Mouse (Mus musculus): ENCODE measurements at regions not wholly inside any gene's neighbourhood (a gene's known extent, or its start where the extent isn't known, plus 50 kb on each side); places are given as distances from the start of the nearest gene placed in this dataset.
A peak's percentile ranks its signal among the peaks of the same experiment; 100 is the strongest.

- DNase-seq: no peak
These were observed 136.5 kb upstream of the 4930535I16Rik start for GRCm38 (mm10) chr4:124054240-124054760.

DNA sequence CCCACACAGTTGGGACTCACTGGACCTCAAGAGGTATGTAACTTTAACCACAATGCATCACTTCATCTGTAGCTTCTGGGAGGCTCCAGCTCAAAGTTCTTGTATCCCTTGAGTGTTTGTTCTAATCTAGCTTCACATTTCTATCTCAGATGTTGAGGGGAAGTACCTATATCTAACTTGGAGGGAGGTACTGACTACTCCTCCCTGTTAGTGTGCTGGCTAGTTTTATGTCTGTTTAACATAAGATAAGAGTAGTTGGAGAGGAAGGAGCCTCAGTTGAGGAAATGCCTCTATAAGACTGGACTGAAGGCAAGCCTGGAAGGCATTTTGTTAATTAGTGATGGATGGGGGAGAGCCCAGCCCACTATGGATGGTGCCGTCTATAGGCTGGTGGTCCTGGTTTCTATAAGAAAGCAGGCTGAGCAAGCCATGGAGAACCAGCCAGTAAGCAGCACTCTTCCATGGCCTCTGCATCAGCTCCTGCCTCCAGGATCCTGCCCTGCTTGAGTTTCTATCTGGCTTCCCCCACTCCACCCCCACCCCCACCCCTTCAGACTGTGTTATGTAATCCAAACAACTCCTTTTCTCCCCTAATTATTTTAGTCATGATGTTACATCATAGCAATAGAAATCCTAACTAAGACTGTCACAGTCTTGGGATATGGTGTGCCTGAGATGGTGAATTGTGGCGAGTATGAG lies 135.7 kb upstream of the 4930535I16Rik start:
- DNase-seq: no peak

- no peak for DNase-seq
These were observed 134.6 kb upstream of the 4930535I16Rik start for GRCm38 (mm10) chr4:124052387-124052786.

DNA sequence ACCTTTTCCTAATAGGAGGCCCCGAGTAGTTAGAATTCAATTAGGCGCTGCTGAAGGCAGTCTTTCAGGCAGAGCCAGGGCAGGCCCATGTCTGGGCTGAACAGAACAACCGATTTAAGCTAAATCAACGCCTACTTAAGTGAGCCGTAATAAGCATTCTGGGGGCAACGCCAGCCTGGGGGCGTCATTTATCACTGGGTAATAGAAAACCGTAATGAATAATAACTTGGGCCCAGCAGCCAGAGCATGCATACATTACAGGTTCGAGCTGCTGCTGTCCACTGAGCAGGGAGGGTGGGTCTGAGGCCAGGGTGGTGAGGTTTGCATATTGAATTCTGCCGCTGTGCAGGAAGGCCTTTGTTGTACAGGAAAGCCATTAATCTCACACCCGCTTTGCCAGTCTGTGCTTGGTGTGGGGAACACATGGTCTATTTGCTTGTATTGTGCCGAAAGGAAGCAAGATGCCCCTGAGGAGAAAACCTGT lies 130.6 kb upstream of the 4930535I16Rik start:
- DNase-seq: no peak

GRCm38 (mm10) chr4:124047898-124048297 lies 130.1 kb upstream of the 4930535I16Rik start:
- no peak for DNase-seq

DNA sequence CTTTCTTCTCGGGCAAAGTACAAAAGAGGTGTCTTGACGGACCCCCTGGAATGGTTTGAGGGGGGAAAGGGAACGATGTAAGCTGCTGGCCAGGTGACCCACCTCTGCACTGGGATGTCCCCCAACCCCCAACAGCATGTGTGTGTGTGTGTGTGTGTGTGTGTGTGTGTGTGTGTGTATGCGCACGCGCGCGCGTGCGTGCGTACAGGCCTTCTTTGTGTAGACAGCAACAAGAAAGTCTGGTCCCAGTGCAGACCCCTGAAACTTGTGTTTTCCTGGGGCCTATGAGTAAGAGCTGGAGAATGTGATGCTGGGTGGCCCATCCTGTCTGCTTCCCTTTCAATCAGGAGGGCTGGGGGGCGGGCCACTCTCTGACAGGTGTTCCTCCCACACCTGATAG lies 118.7 kb upstream of the 4930535I16Rik start:
- DNase-seq: no peak

DNA sequence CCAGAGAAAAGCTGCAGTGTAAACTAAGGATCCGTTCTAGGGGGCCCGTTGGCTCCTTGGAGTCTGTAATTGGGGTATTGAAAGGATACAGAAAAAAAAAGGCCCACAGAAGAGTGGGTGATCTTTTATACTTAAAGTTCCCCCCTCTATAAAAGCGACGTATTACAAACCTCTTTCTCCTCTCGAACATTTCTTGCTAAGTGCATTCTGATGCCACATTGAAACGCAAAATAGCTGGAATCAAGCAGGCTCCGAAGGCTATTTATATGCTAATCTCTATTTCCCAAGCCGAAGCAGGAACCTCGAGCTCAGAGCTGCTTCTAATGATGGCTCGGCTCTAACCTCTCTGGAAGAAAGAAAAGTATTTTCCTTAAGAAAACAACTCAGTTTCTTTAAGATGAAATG lies 117.8 kb upstream of the 4930535I16Rik start:
- DNase-seq: no peak

DNA sequence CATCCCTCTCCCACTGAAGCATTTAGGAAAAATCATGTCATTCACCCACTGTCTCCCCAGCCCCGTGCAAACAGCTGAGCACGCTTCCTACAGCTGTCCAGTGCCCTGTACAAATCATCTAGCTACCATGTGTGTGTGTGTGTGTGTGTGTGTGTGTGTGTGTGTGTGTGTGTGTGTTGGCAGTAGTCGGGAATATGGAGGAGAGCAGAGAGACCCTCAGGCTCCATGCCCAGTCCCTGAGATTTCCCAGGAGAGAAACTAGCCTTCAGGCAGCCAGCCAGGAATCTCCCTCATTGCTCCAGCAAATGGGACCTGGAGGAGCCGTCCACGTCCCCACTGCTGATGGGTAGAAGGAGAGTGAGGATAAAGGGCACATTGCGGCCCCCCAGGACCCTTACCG lies 117.4 kb upstream of the 4930535I16Rik start:
- no peak for DNase-seq

DNA sequence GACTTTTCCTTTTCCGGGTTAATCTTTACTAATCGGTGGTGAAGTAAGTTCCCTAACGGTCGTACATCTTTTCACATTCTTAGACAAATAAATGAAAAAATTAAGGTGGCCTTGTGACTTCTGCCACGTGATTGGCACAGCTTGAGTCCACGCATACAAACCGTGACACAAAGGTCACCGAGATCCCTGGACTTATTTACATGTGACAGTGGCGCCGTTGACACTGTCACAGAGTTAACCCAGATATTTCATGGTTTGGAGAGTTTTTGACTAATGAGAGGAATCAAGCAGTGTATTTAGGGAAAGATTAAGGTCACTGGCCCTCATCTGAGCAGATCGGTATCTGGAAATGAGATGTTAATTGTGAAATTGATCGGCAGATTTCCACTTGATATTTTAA lies 110.2 kb upstream of the 4930535I16Rik start:
- no peak for DNase-seq

GRCm38 (mm10) chr4:124016401-124016800 lies 98.6 kb upstream of the 4930535I16Rik start:
- DNase-seq: no peak

GRCm38 (mm10) chr4:124015323-124015722 lies 97.5 kb upstream of the 4930535I16Rik start:
- DNase-seq: no peak

- no peak for DNase-seq
These were observed 94.6 kb upstream of the 4930535I16Rik start for GRCm38 (mm10) chr4:124012406-124012805.

DNA sequence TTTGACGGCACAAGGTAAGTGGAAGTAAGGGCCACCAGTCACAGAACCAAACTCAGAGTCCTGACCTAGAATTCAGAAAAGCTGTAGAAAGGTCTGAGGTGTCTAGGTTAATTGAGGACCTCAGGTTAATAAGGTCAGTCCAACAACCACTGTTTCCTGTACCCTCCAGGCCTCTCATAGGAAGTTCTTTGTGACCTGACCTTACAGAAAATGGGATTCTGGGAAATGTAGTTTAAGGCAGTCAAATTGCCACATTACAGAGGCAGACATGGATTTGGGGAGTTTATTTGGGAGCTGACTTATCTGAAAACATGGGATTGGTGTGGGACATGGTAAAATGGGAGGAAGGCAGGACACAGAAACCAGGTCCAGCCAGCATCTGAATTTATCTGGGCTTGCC lies 90.9 kb upstream of the 4930535I16Rik start:
- no peak for DNase-seq

DNA sequence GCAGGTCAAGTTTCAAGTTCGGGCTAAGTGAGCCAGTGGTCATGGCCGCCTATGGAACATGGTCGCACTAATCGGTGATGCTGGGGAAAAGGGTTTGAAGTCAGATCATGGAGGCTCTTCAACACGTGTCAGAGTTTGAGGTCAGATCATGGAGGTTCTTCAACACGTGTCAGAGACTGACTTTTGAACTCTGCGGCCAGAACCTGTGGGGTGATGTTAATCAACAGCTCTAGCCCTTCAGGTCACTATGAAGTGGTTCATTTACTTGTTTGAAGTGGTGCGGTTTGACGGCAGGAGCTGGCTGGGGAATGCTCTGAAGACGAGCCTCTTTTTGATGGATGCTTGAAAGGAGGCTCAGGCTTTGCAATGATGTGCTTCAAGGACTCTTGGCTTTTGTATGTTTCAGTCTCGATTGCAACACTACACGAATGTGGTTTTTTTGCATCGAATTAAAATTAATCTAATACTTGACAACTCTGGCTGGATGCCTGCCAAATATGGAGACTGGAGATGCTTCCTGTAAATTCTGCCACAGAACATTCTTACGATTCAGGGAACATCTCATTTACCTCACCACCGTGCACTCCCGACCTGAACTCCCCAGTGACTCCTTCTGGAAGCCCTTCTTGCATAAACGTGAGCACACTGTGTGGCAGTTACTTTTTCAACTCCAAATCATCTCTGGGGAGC lies 87.9 kb upstream of the 4930535I16Rik start:
- DNase-seq: no peak

DNA sequence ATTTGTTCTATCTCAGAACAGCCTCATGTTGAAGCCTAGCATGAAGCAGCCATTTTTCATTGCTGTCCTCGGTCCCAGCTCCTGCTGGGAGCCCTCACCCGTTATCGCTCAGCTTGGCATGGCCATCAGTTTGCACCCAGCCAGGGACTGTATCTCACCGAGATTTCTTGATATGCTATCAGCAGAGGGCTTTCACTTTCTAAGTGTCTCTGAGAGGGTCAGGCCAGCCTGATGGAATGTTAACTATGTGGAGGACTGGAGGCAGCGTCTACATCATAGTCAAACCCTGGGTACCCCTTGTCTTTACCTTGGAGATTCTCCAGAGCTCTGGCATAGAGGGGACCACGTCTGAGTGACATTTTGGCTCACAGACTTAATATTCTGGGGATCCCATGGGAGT lies 84.9 kb upstream of the 4930535I16Rik start:
- no peak for DNase-seq

DNA sequence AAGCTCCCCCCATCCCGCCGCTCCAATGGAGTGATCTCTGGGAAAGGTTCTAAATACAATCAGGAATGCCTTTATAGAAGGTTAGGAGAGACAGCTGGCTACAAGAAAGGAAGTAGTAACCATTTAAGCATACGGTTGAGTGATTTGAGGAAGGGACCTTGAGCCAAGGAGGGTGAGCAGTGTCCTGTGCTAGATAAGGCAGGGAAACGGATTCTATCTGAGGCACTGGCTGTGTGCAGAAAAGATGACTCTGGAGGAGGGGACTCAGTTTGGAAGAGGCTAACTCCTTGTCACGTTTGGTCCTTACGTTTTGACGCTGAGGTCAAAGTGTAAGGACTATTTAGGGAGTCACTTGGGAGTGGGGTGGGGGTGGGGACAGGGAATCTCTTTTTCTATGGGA lies 84.3 kb upstream of the 4930535I16Rik start:
- DNase-seq: no peak

GRCm38 (mm10) chr4:123995815-123996214 lies 78.0 kb upstream of the 4930535I16Rik start:
- no peak for DNase-seq

- no peak for DNase-seq
These were observed 73.4 kb upstream of the 4930535I16Rik start for GRCm38 (mm10) chr4:123991223-123991622.

DNA sequence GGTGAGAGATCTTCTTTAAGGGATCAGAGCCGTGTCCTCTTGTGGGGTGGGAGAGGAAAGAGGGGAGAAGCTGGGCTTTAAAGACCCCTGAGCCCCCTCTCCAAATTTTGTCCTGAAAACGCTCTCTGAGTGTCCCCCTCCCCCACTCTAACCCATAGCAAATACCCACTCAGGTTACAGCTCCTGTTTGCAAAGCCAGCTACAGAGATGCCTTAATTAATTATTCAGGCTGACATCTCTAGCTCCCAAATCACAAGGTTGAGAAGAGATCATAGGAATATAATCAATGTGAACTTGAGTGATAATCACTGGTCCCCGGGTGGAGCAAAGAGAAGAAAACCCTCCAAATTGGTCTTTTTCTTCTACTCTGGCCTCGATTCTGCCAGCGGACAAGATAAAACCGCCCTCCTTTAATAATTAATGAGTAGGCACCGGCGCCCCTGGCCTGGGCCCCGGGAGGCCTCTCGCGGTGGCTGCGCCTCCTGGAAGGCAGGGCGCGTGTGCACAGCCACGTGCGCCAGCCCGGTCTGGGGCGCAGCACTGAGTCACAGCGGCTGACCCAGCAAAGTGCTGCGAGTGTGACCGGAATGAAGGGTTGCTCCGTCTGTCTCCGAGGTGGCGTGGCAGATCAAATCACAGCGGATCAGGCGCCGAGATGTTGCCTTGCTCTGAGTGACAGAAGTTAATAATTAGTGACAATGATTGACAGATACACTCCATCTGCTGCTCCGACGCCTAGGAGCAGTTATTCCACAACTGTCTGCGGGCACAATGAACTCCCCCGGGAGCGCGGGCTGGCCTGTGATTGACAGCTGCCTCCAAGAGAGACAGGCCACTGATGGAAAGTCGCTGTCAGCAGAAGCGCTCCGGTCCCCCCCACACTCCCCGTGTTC lies 72.7 kb upstream of the 4930535I16Rik start:
- DNase-seq: peak; percentile 19
